Mouse (Mus musculus) thymus, adult 18-20 months (tissue): ENCODE measurements around the gene Dpp3.
"Not testable (repeated sequence)": the region's sequence is repeated elsewhere in the genome, so short reads cannot be mapped to it uniquely, and the experiment has no call there.

Source experiments
- DNase-seq, 2 experiments: peaks; one replicate each; pipeline ENCODE4 v3.0.0; 2022; ENCODE audit warnings: mixed read lengths in 2 of 2

Gene Dpp3

GRCm38 (mm10) chr19:4927904-4928531, at the start of gene Dpp3:
Gene Dpp3 (minus strand): TSS chr19:4928287.
- peak; percentile 97 to 98 for DNase-seq

DNA sequence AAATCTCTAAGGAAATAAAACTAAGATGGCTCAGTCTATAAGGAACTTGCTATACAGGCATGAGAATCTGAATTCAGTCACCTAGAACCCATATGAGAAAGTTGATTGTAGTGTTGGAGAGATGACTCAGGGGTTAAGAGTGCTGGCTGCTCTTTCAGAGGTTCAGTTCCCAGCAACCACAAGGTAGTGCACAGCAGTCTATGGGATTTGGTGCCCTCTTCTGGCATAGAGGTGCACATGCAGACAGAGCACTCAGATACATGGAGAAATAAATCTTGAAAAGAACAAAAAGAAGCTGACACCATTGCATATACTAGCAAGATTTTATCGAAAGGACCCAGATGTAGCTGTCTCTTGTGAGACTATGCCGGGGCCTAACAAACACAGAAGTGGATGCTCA, 40.1 kb upstream of the Dpp3 start:
- DNase-seq, result no peak

GRCm38 (mm10) chr19:4961928-4962601, 34.0 kb upstream of the Dpp3 start, which contains the start of gene Mrpl11:
Gene Mrpl11 (plus strand): TSS chr19:4962147.
- peak; percentile 69 to 80 for DNase-seq

DNA sequence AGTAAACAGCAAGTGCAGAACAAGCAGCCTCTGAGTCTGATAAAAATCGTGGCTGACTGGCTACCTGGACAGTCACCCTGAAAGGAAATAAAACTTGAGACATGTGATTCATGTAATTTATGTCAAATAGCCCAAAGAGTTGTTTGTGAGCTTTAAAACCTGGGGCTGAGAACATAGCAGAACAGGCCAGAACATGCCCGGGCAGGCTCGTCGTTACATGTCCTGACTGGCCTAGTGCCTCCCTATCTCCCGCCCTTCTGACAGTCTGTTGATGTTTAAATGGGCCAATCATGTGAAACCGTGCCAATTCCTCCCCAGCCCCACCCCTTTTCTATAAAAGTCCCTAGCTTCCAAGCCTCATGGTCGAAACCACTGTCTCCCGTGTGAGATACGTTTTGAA, 20.6 kb upstream of the Dpp3 start:
- not testable (repeated sequence) for DNase-seq

- DNase-seq, result no peak
Observed at GRCm38 (mm10) chr19:4945540-4945939, 17.5 kb upstream of the Dpp3 start.

GRCm38 (mm10) chr19:4943253-4943588, 15.1 kb upstream of the Dpp3 start:
- DNase-seq, result no peak

DNA sequence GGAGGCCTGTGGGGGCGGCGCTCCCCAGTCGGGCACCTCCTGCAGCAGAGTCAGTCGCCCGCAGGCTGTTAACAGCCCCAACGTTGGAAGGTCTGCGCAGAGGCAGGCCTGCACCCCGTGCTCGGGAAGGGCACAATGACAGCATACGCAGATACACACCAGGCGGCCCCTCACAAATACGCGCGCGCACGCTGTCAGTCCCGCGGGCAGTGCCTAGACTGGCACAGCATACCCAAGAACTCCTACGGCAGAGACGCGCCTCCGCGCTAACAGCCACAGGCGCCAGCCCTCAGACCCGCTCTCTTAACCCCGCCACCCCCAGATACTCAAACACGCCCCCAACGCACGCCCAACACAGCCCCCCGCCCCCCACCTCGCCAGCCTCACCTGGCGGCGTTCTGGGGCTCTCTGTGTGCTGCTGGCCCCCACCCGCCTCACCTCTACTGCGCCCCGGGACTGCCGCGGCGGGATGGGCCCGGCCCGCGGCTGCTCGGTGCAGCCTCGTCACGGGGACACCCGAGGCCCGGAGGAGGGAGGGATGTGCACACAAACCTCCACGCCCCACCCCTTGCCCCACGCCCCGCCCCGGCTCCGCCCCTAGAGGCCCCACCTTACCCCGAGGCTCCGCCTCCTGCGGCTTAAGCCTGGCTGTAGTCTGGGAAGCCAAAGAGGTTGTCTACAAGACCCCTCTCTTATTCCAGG, 14.6 kb upstream of the Dpp3 start, which contains the start of gene Peli3:
TSS of gene Peli3 (minus strand) at position 577 of the 702 bp plus-strand sequence.
- peak; percentile 61 to 69 for DNase-seq

DNA sequence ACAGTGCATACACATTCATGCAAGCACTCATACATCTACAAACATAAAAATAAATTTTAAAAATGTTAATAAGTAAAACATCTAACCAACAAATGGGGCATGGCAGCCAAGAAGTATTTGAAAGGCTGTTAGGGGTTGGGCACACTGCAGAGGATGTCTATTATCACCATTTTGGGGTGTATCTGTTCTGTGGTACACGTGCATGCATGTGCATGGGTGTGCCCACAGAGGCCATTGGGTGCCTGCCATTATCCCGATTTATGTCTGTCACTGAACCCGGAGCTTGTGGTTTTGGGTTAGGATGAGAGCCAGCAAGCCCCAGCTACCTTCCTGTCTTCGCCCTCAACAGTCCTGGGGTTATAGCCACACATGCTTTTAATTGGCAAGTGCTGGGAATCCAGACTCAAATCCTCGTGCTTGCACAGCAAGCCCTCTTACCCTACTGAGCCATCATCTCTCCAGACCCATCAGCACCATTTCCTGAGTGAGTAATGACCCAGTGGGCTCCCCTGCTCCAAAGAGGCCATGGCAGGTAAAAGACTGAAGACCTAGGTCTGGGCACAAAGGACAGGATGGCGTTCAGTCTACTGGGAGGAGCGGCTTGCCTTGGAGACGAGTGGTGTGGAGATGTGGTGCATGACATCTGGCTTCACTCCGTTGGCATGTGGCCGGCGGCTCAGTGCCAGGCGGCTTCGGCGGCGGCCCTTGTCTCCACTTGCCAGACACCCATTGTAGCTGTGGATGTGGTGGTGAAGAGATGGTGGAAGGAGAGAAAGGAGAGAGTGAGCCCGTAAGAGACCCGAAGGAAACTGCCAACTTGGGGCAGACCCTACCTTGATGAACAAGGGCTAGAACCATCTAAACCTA, 9.6 kb upstream of the Dpp3 start:
- no peak for DNase-seq

- no peak for DNase-seq
Observed at GRCm38 (mm10) chr19:4936896-4937295, 8.8 kb upstream of the Dpp3 start.

- DNase-seq, result no peak
Observed at GRCm38 (mm10) chr19:4928781-4929180, 694 bp upstream of the Dpp3 start.

DNA sequence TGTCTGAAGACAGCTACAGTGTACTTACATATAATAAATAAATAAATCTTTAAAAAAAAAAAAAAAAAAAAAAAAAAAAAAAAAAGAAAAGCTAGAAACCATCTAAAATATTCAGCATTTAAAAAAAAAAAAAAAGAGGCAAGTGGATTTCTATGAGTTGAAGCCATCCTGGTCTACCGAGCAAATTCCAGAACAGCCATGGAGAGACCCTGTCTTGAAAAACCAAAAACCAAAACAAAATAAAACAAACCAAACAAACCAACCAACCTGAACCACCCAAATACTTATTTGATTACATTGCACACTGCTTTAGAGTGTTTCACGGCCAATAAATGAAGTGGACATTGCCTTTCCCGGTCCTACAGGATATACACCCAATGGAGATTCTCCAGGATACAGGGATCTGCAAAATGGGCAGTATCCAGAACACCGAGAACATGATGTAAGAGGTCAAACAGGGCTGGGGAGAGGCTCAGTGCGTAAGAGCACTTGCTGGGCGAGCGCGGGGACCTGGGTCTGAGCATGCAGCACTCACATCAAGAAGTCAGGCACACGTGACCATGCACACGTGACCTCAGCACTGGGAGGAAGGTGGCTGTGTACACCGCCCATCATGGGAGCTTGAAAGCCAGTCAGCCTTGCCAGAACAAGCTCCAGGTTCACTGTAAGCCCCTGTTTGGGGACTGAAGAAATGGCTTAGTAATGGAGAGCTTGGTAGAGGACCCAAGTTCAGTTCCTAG, 2.8 kb downstream of the Dpp3 start:
- DNase-seq, result no peak

GRCm38 (mm10) chr19:4919652-4920051, 8.4 kb downstream of the Dpp3 start:
- DNase-seq, result no peak

GRCm38 (mm10) chr19:4916827-4917226, 11.3 kb downstream of the Dpp3 start:
- DNase-seq, result no peak

GRCm38 (mm10) chr19:4915924-4916603, 12.0 kb downstream of the Dpp3 start:
- DNase-seq, result no peak

DNA sequence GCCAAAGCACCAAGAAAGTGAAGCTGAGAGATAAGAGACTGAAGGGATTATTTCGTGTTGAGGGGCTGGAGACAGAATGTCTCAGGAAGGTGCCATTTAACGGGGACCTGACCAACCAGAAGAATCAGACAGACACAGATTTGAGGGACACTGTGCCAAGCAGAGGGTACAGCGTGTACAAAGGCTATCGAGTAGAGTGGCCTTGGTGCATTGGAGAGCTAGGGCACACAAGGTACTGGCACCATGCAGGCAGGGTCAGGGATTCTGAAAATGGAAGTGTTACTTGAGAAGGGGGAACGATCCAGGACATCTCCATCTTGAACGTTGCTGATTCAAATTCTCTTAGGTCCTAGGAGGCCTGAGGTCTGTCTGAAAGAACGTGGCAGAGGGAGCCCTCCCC, 18.7 kb downstream of the Dpp3 start:
- no peak for DNase-seq

GRCm38 (mm10) chr19:4908107-4908506, 20.0 kb downstream of the Dpp3 start:
- DNase-seq, result no peak

GRCm38 (mm10) chr19:4905979-4906794, 21.9 kb downstream of the Dpp3 start, which contains the start of gene Bbs1:
Gene Bbs1 (minus strand): TSS chr19:4906628.
- DNase-seq, result peak; percentile 34 to 51

GRCm38 (mm10) chr19:4899888-4900287, 28.2 kb downstream of the Dpp3 start:
- no peak for DNase-seq

DNA sequence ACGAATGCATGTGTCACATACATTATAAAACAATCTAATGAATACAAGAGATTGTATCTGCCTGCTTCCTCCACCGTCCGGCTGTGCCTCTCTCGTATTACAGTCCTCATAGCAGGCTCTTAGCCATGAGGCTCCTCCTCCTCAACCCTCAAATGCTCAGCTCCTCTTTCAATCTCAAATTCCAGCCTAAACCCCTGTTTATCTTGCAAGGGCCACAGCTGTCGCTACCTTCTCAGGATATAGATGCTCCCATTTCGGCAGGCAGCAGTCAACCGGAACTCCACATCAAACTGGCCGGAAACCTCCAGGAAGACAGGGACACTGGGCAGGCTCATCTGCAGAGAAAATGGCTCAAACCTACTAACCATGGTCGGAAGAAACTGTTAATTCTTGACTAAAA, 29.1 kb downstream of the Dpp3 start:
- no peak for DNase-seq

DNA sequence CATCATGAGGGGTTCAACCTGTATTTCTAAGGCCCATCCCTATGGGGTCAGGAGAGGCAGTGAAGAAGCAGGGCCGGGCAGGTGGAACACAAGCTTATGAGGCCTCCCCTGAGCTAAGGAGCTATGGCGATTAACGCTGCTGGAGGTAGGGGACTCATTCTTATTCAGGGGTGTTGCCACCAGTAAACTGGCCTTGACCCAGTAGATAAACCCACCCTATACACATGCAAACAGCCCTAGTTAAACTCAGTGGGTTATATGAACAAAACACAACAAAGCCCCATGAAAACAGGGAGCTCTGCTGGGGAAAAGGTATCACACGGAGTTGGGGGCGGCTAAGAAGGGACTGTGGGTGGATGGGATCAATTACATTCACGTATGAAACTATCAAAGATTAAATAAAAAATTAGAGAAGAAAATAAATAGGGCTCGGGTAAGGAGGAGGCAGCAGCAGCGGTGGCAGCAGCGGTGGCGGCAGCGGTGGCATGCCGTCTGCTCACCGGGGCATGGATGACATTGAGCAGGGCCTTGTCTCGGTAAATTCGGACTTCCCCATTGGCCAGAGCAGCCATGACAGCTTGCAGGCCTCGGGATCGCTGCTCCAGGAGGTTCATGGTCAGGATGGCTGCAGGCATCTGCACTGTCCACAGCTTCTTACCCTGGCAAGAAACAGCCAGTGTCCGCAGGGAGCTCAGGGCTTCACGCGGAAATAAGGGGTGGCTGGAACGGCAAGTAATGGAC, 31.1 kb downstream of the Dpp3 start:
- no peak for DNase-seq
